Mouse (Mus musculus) megakaryocyte, embryonic 14.5 days (primary cell): ENCODE data around the gene Hjurp.

Source experiments
- FLI1 ChIP-seq: IDR thresholded peaks from 2 replicates; pipeline ENCODE4 v1.6.1; 2012; ENCODE audit warnings: low read length, inconsistent platforms, mixed read lengths
- GATA1 ChIP-seq: IDR thresholded peaks from 3 replicates; pipeline ENCODE4 v1.6.1; 2012; ENCODE audit warnings: mixed read lengths, low read length, inconsistent platforms, borderline replicate concordance

- TF ChIP-seq GATA1 (no peak), FLI1 (no peak)
These were observed 17.2 kb upstream of the Hjurp start for GRCm38 (mm10) chr1:88294650-88295049.
